Mouse (Mus musculus) forebrain, embryonic 11.5 days (tissue): ENCODE data around the gene Ripor2. TPM values are rescaled to one million over a fixed set of nuclear protein-coding genes. Genes with fewer than 3 reads are reported as not detected.

Experiments
- polyA plus RNA-seq: library from polyadenylated mRNA; unstranded; fragments of >200 nt; fragmentation: Nextera tagmentation; extraction: Ambion mirVana; gene quantifications from 2 replicates; pipeline ENCODE4 v1.2.1, GENCODE M21; 2014

Ripor2 gene
- polyA plus RNA-seq, 1 experiment from 2014 or later: 7.3 TPM

Other genes with a start within 250 kb of the Ripor2 start
- gene Armh2, start 159.0 kb downstream of the Ripor2 start, polyA plus RNA-seq: not detected in 2 replicates
- 165 and 169 TPM in 2 replicates for gene Gmnn, start 179.7 kb downstream of the Ripor2 start, polyA plus RNA-seq
- gene BC005537, start 219.5 kb downstream of the Ripor2 start, polyA plus RNA-seq: 27.5 and 29.3 TPM in 2 replicates
- gene Acot13, start 249.4 kb downstream of the Ripor2 start, polyA plus RNA-seq: 58.8 and 61.3 TPM in 2 replicates
- 79.9 and 87.4 TPM in 2 replicates for gene Tdp2, start 249.5 kb downstream of the Ripor2 start, polyA plus RNA-seq